Mouse (Mus musculus): ENCODE measurements around the gene Erh. TPM values are rescaled to one million over a fixed set of nuclear protein-coding genes. Genes with fewer than 3 reads are reported as not detected.

Erh gene
- total RNA-seq (2021), result 10 to 100 TPM; 34.9 to 43.7 TPM

GRCm38 (mm10) chr12:80643693-80644505 lies at the start of gene Erh, which contains the start of gene Slc39a9:
Gene Erh, minus strand, starts transcription at chr12:80644341.
Gene Slc39a9, plus strand, starts transcription at chr12:80643883.
- DNase-seq, result peak; percentile 93 to 94

GRCm38 (mm10) chr12:80693700-80694099 lies 49.6 kb upstream of the Erh start:
- DNase-seq, result no peak

GRCm38 (mm10) chr12:80692269-80692972 lies 48.3 kb upstream of the Erh start, which contains the start of gene Plekhd1:
Gene Plekhd1, plus strand, starts transcription at chr12:80692591.
- DNase-seq, result peak in 1 of 2 experiments; percentile 37

GRCm38 (mm10) chr12:80691671-80692091 lies 47.5 kb upstream of the Erh start:
- DNase-seq, result no peak

GRCm38 (mm10) chr12:80689696-80690095 lies 45.6 kb upstream of the Erh start:
- DNase-seq, result no peak

- no peak for DNase-seq
These were observed 43.7 kb upstream of the Erh start for GRCm38 (mm10) chr12:80687788-80688211.

- no peak for DNase-seq
These were observed 40.2 kb upstream of the Erh start for GRCm38 (mm10) chr12:80684316-80684715.

GRCm38 (mm10) chr12:80683554-80683953 lies 39.4 kb upstream of the Erh start:
- no peak for DNase-seq

- peak; percentile 26 to 40 for DNase-seq
These were observed 37.2 kb upstream of the Erh start for GRCm38 (mm10) chr12:80681340-80681739.

- DNase-seq, result peak; percentile 40 to 57
These were observed 29.0 kb upstream of the Erh start for GRCm38 (mm10) chr12:80673170-80673569.

- no peak for DNase-seq
These were observed 24.2 kb upstream of the Erh start for GRCm38 (mm10) chr12:80668391-80668790.

- DNase-seq, result no peak
These were observed 19.8 kb upstream of the Erh start for GRCm38 (mm10) chr12:80663935-80664334.

- DNase-seq, result no peak
These were observed 18.2 kb upstream of the Erh start for GRCm38 (mm10) chr12:80662322-80662721.

GRCm38 (mm10) chr12:80658661-80659060 lies 14.5 kb upstream of the Erh start:
- no peak for DNase-seq

- no peak for DNase-seq
These were observed 10.5 kb upstream of the Erh start for GRCm38 (mm10) chr12:80654659-80655025.

GRCm38 (mm10) chr12:80653951-80654658 lies 10.0 kb upstream of the Erh start:
- no peak for DNase-seq

- DNase-seq, result no peak
These were observed 2.2 kb upstream of the Erh start for GRCm38 (mm10) chr12:80646377-80646776.

- peak in 1 of 2 experiments; percentile 7 for DNase-seq
These were observed 346 bp upstream of the Erh start for GRCm38 (mm10) chr12:80644506-80644868.

GRCm38 (mm10) chr12:80642725-80643692 lies 1.1 kb downstream of the Erh start:
- DNase-seq, result no peak

- no peak for DNase-seq
These were observed 12.4 kb downstream of the Erh start for GRCm38 (mm10) chr12:80631790-80632189.

GRCm38 (mm10) chr12:80620501-80620900 lies 23.6 kb downstream of the Erh start:
- no peak for DNase-seq
